Mouse (Mus musculus) testis, adult 2 months (tissue): ENCODE results near the gene Gabbr1. TPM values are rescaled to one million over a fixed set of nuclear protein-coding genes. Genes with fewer than 3 reads are reported as not detected.

Source experiments
- H3K27ac ChIP-seq: fragments of 200-500 bp; 2 replicates; pipeline ENCODE4 v1.5.1; 2012; ENCODE audit warnings: low read depth, low read length; ENCODE audit not compliant: control insufficient read depth, insufficient read depth
- H3K27me3 ChIP-seq: fragments of 200-500 bp; 2 replicates; pipeline ENCODE4 v1.6.1; 2012; ENCODE audit warnings: mild to moderate bottlenecking, low read length, moderate library complexity; ENCODE audit not compliant: control insufficient read depth, insufficient read depth
- H3K36me3 ChIP-seq: fragments of 200-500 bp; 2 replicates; pipeline ENCODE4 v1.6.1; 2012; ENCODE audit warnings: mild to moderate bottlenecking, low read length; ENCODE audit not compliant: control insufficient read depth, insufficient read depth
- H3K4me1 ChIP-seq: fragments of 200-500 bp; 2 replicates; pipeline ENCODE4 v1.6.1; 2012; ENCODE audit warnings: low read length; ENCODE audit not compliant: control insufficient read depth, insufficient read depth
- H3K4me3 ChIP-seq: fragments of 200-500 bp; 2 replicates; pipeline ENCODE4 v1.5.1; 2012; ENCODE audit warnings: low read depth, mild to moderate bottlenecking, low read length, moderate library complexity, mixed read lengths; ENCODE audit not compliant: control insufficient read depth
- CTCF ChIP-seq: fragments of 200-500 bp; IDR thresholded peaks from 2 replicates; pipeline ENCODE4 v1.5.1; 2012; ENCODE audit warnings: low read depth, mild to moderate bottlenecking, inconsistent platforms, low read length, moderate library complexity; ENCODE audit not compliant: control insufficient read depth, insufficient read depth, insufficient replicate concordance
- POLR2A ChIP-seq: fragments of 200-500 bp; IDR thresholded peaks from 2 replicates; pipeline ENCODE4 v1.6.1; 2012; ENCODE audit warnings: low read depth, mild to moderate bottlenecking, inconsistent platforms, low read length, moderate library complexity; ENCODE audit not compliant: control insufficient read depth
- polyA plus RNA-seq: library from polyadenylated mRNA; depleted of rRNA; stranded (reverse); fragments of >200 nt; gene quantifications from 2 replicates; pipeline ENCODE4 v1.2.3, GENCODE M21; 2012; rRNA removed

Gene Gabbr1
- 11.4 and 12.3 TPM in 2 replicates for polyA plus RNA-seq

- Histone ChIP-seq H3K27me3 (no peaks in the 10 kb centered on the region; the same call in 1 of the 2 replicates), H3K4me1 (peaks cover 18% of the 10 kb centered on the region), H3K4me3 (peak within 1 kb of the TSS; percentile 79), H3K27ac (no peak within 1 kb of the TSS), H3K36me3 (no peaks in the 10 kb centered on the region)
- TF ChIP-seq POLR2A (no peak), CTCF (no peak)
Measured at GRCm38 (mm10) chr17:37045611-37046311, at the start of gene Gabbr1. Gabbr1 (plus strand) TSS chr17:37045966.

DNA sequence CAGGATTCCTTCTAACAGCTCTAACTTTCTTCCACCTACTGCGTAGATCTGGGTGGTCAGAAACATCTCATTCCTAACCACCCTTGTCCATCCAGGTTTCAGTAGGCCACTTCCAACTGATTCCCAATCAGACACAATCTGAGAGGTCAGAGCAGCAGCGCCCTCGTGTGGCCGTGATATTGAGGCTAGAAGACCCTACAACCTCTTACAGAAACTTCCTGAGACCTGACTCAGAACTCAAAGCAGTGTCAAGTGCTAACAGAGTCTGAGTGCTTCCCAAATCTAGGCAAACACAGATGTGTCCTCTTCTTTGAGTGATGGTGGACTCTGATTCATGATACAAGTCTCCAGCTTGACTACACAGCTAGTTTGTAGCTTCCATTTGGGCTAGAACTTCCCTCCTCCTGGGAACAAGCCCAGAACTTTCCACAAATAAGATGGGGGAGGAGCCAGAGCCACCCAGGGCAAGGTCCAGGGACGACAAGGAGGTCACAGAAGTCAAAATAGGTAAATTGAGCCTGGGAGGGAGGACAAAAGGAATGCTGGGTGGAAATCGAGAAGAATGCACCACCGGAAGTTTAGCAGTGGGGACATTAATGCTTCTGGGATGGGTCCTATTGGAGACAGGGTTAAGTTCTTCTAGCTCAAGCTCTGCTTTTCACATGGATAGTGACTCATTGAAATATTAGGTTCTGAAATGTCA, 48.6 kb upstream of the Gabbr1 start:
- Histone ChIP-seq H3K27ac (no peak overlapping the region), H3K36me3 (no peaks in the 10 kb centered on the region), H3K4me1 (no peaks in the 10 kb centered on the region), H3K27me3 (no peaks in the 10 kb centered on the region), H3K4me3 (no peak overlapping the region)
- peak; percentile 63; the same call in 1 of the 2 replicates for TF ChIP-seq CTCF
- TF ChIP-seq POLR2A, result no peak

- no peak for TF ChIP-seq POLR2A
- no peak for TF ChIP-seq CTCF
Measured at GRCm38 (mm10) chr17:36998477-36998876, 47.3 kb upstream of the Gabbr1 start.

GRCm38 (mm10) chr17:37000863-37001262, 44.9 kb upstream of the Gabbr1 start, which contains the start of gene Zfp57:
Zfp57 (plus strand) TSS chr17:37001163.
- H3K27ac ChIP-seq, result no peak within 1 kb of the TSS
- peaks cover 8% of the 10 kb centered on the region for H3K4me1 ChIP-seq
- no peaks in the 10 kb centered on the region for H3K27me3 ChIP-seq
- H3K4me3 ChIP-seq, result no peak within 1 kb of the TSS; the same call in 1 of the 2 replicates
- no peaks in the 10 kb centered on the region for H3K36me3 ChIP-seq
- no peak for TF ChIP-seq CTCF
- TF ChIP-seq POLR2A, result no peak

More at GRCm38 (mm10) chr17:36998477-36998876, 47.3 kb upstream of the Gabbr1 start:
- Histone ChIP-seq H3K4me1 (peaks cover 8% of the 10 kb centered on the region), H3K36me3 (no peaks in the 10 kb centered on the region), H3K4me3 (no peak overlapping the region), H3K27me3 (no peaks in the 10 kb centered on the region), H3K27ac (no peak overlapping the region)

- Histone ChIP-seq H3K27me3 (no peaks in the 10 kb centered on the region), H3K27ac (0 out of 2 replicates have a peak overlapping the region, but pooled peaks have one; percentile 1)
- TF ChIP-seq POLR2A, result no peak
- TF ChIP-seq CTCF, result no peak
Measured at GRCm38 (mm10) chr17:37002364-37003330, 43.1 kb upstream of the Gabbr1 start.

GRCm38 (mm10) chr17:37003366-37003765, 42.4 kb upstream of the Gabbr1 start:
- TF ChIP-seq CTCF (no peak), POLR2A (no peak)
- peaks cover 8% of the 10 kb centered on the region for H3K4me1 ChIP-seq
- no peak overlapping the region for H3K27ac ChIP-seq

More at GRCm38 (mm10) chr17:37002364-37003330, 43.1 kb upstream of the Gabbr1 start:
- no peaks in the 10 kb centered on the region for H3K36me3 ChIP-seq
- H3K4me3 ChIP-seq, result peak overlapping the region; percentile 78
- peaks cover 8% of the 10 kb centered on the region for H3K4me1 ChIP-seq

More at GRCm38 (mm10) chr17:37003366-37003765, 42.4 kb upstream of the Gabbr1 start:
- H3K27me3 ChIP-seq, result no peaks in the 10 kb centered on the region
- H3K4me3 ChIP-seq, result peak overlapping the region; percentile 78
- H3K36me3 ChIP-seq, result no peaks in the 10 kb centered on the region
